ENCODE assay signal across 12 mouse cellular contexts in the genomic region with DNA sequence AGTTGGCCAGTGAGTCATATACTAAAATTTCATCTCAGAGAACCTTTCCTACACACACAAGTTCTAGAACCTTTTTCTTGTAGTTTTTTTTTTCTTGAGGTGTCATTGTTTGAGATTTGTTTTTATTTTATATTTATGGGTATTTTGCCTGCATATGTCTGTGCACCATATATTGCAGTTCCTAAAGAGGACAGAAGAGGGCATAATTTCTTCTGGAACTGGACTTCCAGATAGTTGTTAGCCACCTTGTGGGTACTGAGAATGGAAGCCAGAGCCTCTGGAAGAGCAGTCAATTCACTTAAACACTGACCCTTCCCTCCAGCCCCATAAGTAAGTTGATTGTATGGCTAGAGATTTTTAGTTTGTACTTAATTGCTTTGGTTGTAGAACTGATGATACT. TPM values are rescaled to one million over a fixed set of nuclear protein-coding genes. Genes with fewer than 3 reads are reported as not detected.
DNase-seq lines count a peak whose midpoint lies in the region; ATAC-seq and TF ChIP-seq lines count a peak whose summit lies in the region.
"Had no signal": no experiment of that assay in that cellular context is flagged by ENCODE, and none has a peak within 500 bp of the region (broad histone marks: within the 10 kb centered on the region; RNA-seq: fewer than 3 reads in every experiment).

No protein-coding gene starts in this region.

- no peaks in the 10 kb centered on the region for H3K9me3 ChIP-seq in hindbrain, postnatal 0 days (ENCODE audit: low read length)
- no peaks in the 10 kb centered on the region for H3K9me3 ChIP-seq in hindbrain, embryonic 13.5 days

- H3K4me2 ChIP-seq in hindbrain, postnatal 0 days (ENCODE audit: low read depth, low read length), result no peak overlapping the region
- H3K4me2 ChIP-seq in hindbrain, embryonic 13.5 days, result no peak overlapping the region
- H3K4me2 ChIP-seq: heart, embryonic 11.5 days had no signal

- peaks cover 6% of the 10 kb centered on the region; the same call in 1 of the 2 replicates for H3K4me1 ChIP-seq in hindbrain, postnatal 0 days (ENCODE audit: insufficient read depth, low read length)
- H3K4me1 ChIP-seq in hindbrain, embryonic 13.5 days (replicated peaks), result peaks cover 25% of the 10 kb centered on the region

- H3K9ac ChIP-seq in hindbrain, postnatal 0 days (replicated peaks; ENCODE audit: low read length), result no peak overlapping the region
- H3K9ac ChIP-seq in hindbrain, embryonic 13.5 days, result no peak overlapping the region

- H3K4me3 ChIP-seq in hindbrain, postnatal 0 days (ENCODE audit: low read length), result no peak overlapping the region
- no peak overlapping the region for H3K4me3 ChIP-seq in hindbrain, embryonic 13.5 days

- TF ChIP-seq CTCF in hindbrain, postnatal 0 days (IDR thresholded peaks at IDR 0.05; ENCODE audit: low read depth), result peak; percentile 31

- DNase-seq in hindbrain, postnatal 0 days (ENCODE audit: low spot score), result no peak
- peak; percentile 9 for DNase-seq in thymus, postnatal 0 days (ENCODE audit: low spot score)
- no peak for DNase-seq in thymus, postnatal 14 days
- peak; percentile 33 for DNase-seq in adipocyte (ENCODE audit: low spot score)
- no peak for DNase-seq in testis, postnatal 10 days (ENCODE audit: low spot score)
- no peak for DNase-seq in spleen, postnatal 14 days (ENCODE audit: low spot score in 2 of 2)
- DNase-seq: cerebellum, adult 9-11 months; thymus, postnatal 36 days had no signal

- ATAC-seq in hindbrain, postnatal 0 days, result no peak
- ATAC-seq in hindbrain, embryonic 13.5 days (ENCODE audit: low FRiP score), result no peak

- H3K27ac ChIP-seq in hindbrain, postnatal 0 days, result no peak overlapping the region
- no peak overlapping the region for H3K27ac ChIP-seq in hindbrain, embryonic 13.5 days
- H3K27ac ChIP-seq: macrophage had no signal

- no peaks in the 10 kb centered on the region for H3K36me3 ChIP-seq in hindbrain, postnatal 0 days (ENCODE audit: insufficient read depth, low read length)
- H3K36me3 ChIP-seq in hindbrain, embryonic 13.5 days, result peaks cover 3% of the 10 kb centered on the region

- no peaks in the 10 kb centered on the region for H3K27me3 ChIP-seq in hindbrain, postnatal 0 days (ENCODE audit: insufficient read depth, low read length)
- no peaks in the 10 kb centered on the region for H3K27me3 ChIP-seq in hindbrain, embryonic 13.5 days

RNA-seq across cellular contexts. Expression of gene Calu, which starts 3.7 kb away (rescaled TPM):
- 117 and 119 TPM in 2 replicates for total RNA-seq in hindbrain, postnatal 0 days (2014; rRNA removed)
- polyA plus RNA-seq in hindbrain, postnatal 0 days (2015; fragmentation: Nextera tagmentation; extraction: Ambion mirVana), result 131 and 135 TPM in 2 replicates
- 164 and 168 TPM in 2 replicates for polyA plus RNA-seq in hindbrain, embryonic 13.5 days (2015; fragmentation: Nextera tagmentation; extraction: Ambion mirVana)
- polyA plus RNA-seq in thymus, postnatal 0 days (2015; fragmentation: Nextera tagmentation; extraction: Ambion mirVana), result 106 and 118 TPM in 2 replicates

RNA-seq across cellular contexts. Expression of gene Fam71f1, which starts 32.7 kb away (rescaled TPM):
- not detected in 2 replicates for total RNA-seq in hindbrain, postnatal 0 days (2014; rRNA removed)
- 0.13 TPM in 1 of 2 replicates, not detected in the other for polyA plus RNA-seq in hindbrain, postnatal 0 days (2015; fragmentation: Nextera tagmentation; extraction: Ambion mirVana)
- not detected in 2 replicates for polyA plus RNA-seq in hindbrain, embryonic 13.5 days (2015; fragmentation: Nextera tagmentation; extraction: Ambion mirVana)
- polyA plus RNA-seq in thymus, postnatal 0 days (2015; fragmentation: Nextera tagmentation; extraction: Ambion mirVana), result not detected in 2 replicates
- polyA plus RNA-seq: large intestine, adult 2 months; macrophage had no signal

RNA-seq across cellular contexts. Expression of gene Opn1sw, which starts 36.7 kb away (rescaled TPM):
- 2.2 TPM in 1 of 2 replicates, not detected in the other for total RNA-seq in hindbrain, postnatal 0 days (2014; rRNA removed)
- 0.44 and 0.63 TPM in 2 replicates for polyA plus RNA-seq in hindbrain, postnatal 0 days (2015; fragmentation: Nextera tagmentation; extraction: Ambion mirVana)
- 0.26 and 0.32 TPM in 2 replicates for polyA plus RNA-seq in hindbrain, embryonic 13.5 days (2015; fragmentation: Nextera tagmentation; extraction: Ambion mirVana)
- polyA plus RNA-seq in thymus, postnatal 0 days (2015; fragmentation: Nextera tagmentation; extraction: Ambion mirVana), result 0.15 and 0.17 TPM in 2 replicates
- polyA plus RNA-seq: macrophage had no signal

RNA-seq across cellular contexts. Expression of gene Ccdc136, which starts 44.5 kb away (rescaled TPM):
- 58.1 and 79.4 TPM in 2 replicates for total RNA-seq in hindbrain, postnatal 0 days (2014; rRNA removed)
- 56.4 and 62.0 TPM in 2 replicates for polyA plus RNA-seq in hindbrain, postnatal 0 days (2015; fragmentation: Nextera tagmentation; extraction: Ambion mirVana)
- 38.3 and 46.1 TPM in 2 replicates for polyA plus RNA-seq in hindbrain, embryonic 13.5 days (2015; fragmentation: Nextera tagmentation; extraction: Ambion mirVana)
- 1.8 and 2.5 TPM in 2 replicates for polyA plus RNA-seq in thymus, postnatal 0 days (2015; fragmentation: Nextera tagmentation; extraction: Ambion mirVana)
- polyA plus RNA-seq: macrophage had no signal

Comparison
In these comparisons a context has a peak if more than half of its experiments do, and no peak if none do; other contexts are left out.
1. DNase-seq: peak in thymus, postnatal 0 days (single experiment) and adipocyte (single experiment); none in hindbrain, postnatal 0 days (single experiment), thymus, postnatal 14 days (single experiment), testis, postnatal 10 days (single experiment) and spleen, postnatal 14 days (0 of 2).